Mouse (Mus musculus) limb, embryonic 13.5 days (tissue): ENCODE results near the gene Fbxo34. TPM values are rescaled to one million over a fixed set of nuclear protein-coding genes. Genes with fewer than 3 reads are reported as not detected.

ENCODE experiments used
- ATAC-seq: fragments of 200-750 bp; cut with Nextera tagmentation; 2 replicates; pipeline ENCODE4 v1.8.0; 2017; ENCODE audit warnings: low read depth, moderate number of reproducible peaks, moderate TSS enrichment; ENCODE audit not compliant: low FRiP score
- H3K27ac ChIP-seq: fragments of 300-500 bp; sonication (generic); 2 replicates; pipeline ENCODE4 v1.5.1; 2015; ENCODE audit warnings: inconsistent platforms, mild to moderate bottlenecking, moderate library complexity
- H3K27me3 ChIP-seq: fragments of 300-500 bp; sonication (generic); 2 replicates; pipeline ENCODE4 v1.6.1; 2015; ENCODE audit warnings: mild to moderate bottlenecking, inconsistent platforms
- H3K36me3 ChIP-seq: fragments of 300-500 bp; sonication (generic); 2 replicates; pipeline ENCODE4 v1.6.1; 2015; ENCODE audit warnings: inconsistent platforms, mild to moderate bottlenecking, moderate library complexity
- H3K4me1 ChIP-seq: fragments of 300-500 bp; sonication (generic); 2 replicates; pipeline ENCODE4 v1.6.1; 2015; ENCODE audit warnings: inconsistent platforms
- H3K4me2 ChIP-seq: fragments of 300-500 bp; sonication (generic); replicated peaks from 2 replicates; pipeline ENCODE4 v1.6.1; 2015; ENCODE audit warnings: inconsistent platforms, mild to moderate bottlenecking, moderate library complexity
- H3K4me3 ChIP-seq: fragments of 300-500 bp; sonication (generic); 2 replicates; pipeline ENCODE4 v1.5.1; 2015; ENCODE audit warnings: moderate library complexity, mild to moderate bottlenecking, inconsistent platforms
- H3K9ac ChIP-seq: fragments of 300-500 bp; sonication (generic); 2 replicates; pipeline ENCODE4 v1.6.1; 2015; ENCODE audit warnings: mild to moderate bottlenecking, inconsistent platforms
- H3K9me3 ChIP-seq: fragments of 300-500 bp; sonication (generic); 2 replicates; pipeline ENCODE4 v1.6.1; 2016; ENCODE audit warnings: inconsistent platforms
- WGBS: fragments of 180-500 bp; shearing (Covaris S2); methylation state at CpG from one replicate; pipeline ENCODE4 v1.1.7; 2015; 5-methylcytosine and 5-hydroxymethylcytosine counted together
- polyA plus RNA-seq: library from polyadenylated mRNA; unstranded; fragments of >200 nt; fragmentation: Nextera tagmentation; extraction: Ambion mirVana; gene quantifications from 2 replicates; pipeline ENCODE4 v1.2.1, GENCODE M21; 2015

Gene Fbxo34
- polyA plus RNA-seq, 1 experiment from 2014 or later = 26.6 TPM

DNA sequence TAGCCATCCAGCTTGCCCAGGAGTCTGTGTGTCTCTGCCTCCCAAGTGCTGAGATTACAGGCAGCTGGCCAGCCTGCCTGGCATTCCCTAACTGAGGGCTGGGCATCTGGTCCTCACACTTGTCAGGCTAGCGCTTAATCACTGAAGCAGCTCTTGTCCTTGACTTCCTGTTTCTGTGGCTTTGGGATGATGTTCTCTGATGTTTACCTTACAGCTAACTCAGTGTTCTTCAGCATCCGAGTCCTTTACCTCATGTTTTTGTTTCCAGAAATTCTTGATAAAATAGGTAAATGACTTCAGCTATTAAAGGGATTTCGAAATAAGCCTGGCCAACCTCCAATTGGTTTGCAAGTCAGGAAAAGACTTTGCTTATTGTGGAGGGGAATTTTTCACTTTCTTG lies 53.8 kb downstream of the Fbxo34 start:
- H3K4me2 ChIP-seq = no peak overlapping the region
- no peaks in the 10 kb centered on the region for H3K27me3 ChIP-seq
- no peaks in the 10 kb centered on the region for H3K4me1 ChIP-seq
- H3K9ac ChIP-seq = no peak overlapping the region
- ATAC-seq = no peak
- no peak overlapping the region for H3K27ac ChIP-seq
- no peaks in the 10 kb centered on the region for H3K9me3 ChIP-seq
- no peak overlapping the region for H3K4me3 ChIP-seq
- H3K36me3 ChIP-seq = peaks cover 5% of the 10 kb centered on the region
- WGBS = 92% methylated on average over 3 of the region's 3 CpGs

GRCm38 (mm10) chr14:47506676-47507075 lies 56.5 kb downstream of the Fbxo34 start:
- Histone ChIP-seq H3K27me3 (no peaks in the 10 kb centered on the region), H3K27ac (no peak overlapping the region), H3K4me3 (no peak overlapping the region), H3K36me3 (peaks cover 5% of the 10 kb centered on the region), H3K9me3 (no peaks in the 10 kb centered on the region), H3K9ac (no peak overlapping the region), H3K4me2 (no peak overlapping the region), H3K4me1 (no peaks in the 10 kb centered on the region)
- ATAC-seq = no peak
- WGBS = 89% methylated on average over 5 of the region's 5 CpGs

GRCm38 (mm10) chr14:47508035-47508434 lies 57.8 kb downstream of the Fbxo34 start:
- H3K4me2 ChIP-seq = no peak overlapping the region
- no peak overlapping the region for H3K4me3 ChIP-seq
- peaks cover 5% of the 10 kb centered on the region for H3K36me3 ChIP-seq
- ATAC-seq = no peak
- no peak overlapping the region for H3K27ac ChIP-seq
- H3K9me3 ChIP-seq = no peaks in the 10 kb centered on the region
- H3K27me3 ChIP-seq = no peaks in the 10 kb centered on the region
- no peak overlapping the region for H3K9ac ChIP-seq
- no peaks in the 10 kb centered on the region for H3K4me1 ChIP-seq

GRCm38 (mm10) chr14:47510244-47510643 lies 60.0 kb downstream of the Fbxo34 start:
- H3K36me3 ChIP-seq = peaks cover 6% of the 10 kb centered on the region; the same call in 1 of the 2 replicates
- no peaks in the 10 kb centered on the region for H3K27me3 ChIP-seq
- no peak overlapping the region for H3K27ac ChIP-seq
- no peak overlapping the region for H3K4me3 ChIP-seq
- WGBS = 60% methylated on average over 4 of the region's 4 CpGs
- 0 out of 2 replicates have a peak, but pooled peaks cover 6% of the 10 kb centered on the region for H3K4me1 ChIP-seq
- no peak overlapping the region for H3K9ac ChIP-seq
- H3K4me2 ChIP-seq = no peak overlapping the region
- no peaks in the 10 kb centered on the region for H3K9me3 ChIP-seq
- ATAC-seq = no peak; the same call in 1 of the 2 replicates

GRCm38 (mm10) chr14:47513606-47514005 lies 63.4 kb downstream of the Fbxo34 start:
- H3K27me3 ChIP-seq = no peaks in the 10 kb centered on the region
- H3K9me3 ChIP-seq = no peaks in the 10 kb centered on the region
- WGBS = 88% methylated on average over 3 of the region's 3 CpGs
- H3K9ac ChIP-seq = no peak overlapping the region
- H3K27ac ChIP-seq = no peak overlapping the region
- 0 out of 2 replicates have a peak, but pooled peaks cover 7% of the 10 kb centered on the region for H3K4me1 ChIP-seq
- no peak for ATAC-seq
- H3K4me3 ChIP-seq = no peak overlapping the region
- peaks cover 3% of the 10 kb centered on the region; the same call in 1 of the 2 replicates for H3K36me3 ChIP-seq
- no peak overlapping the region for H3K4me2 ChIP-seq

- H3K9ac ChIP-seq = no peak overlapping the region
- 58% methylated on average over 7 of the region's 7 CpGs for WGBS
Observed at GRCm38 (mm10) chr14:47514816-47515453, 64.7 kb downstream of the Fbxo34 start.

DNA sequence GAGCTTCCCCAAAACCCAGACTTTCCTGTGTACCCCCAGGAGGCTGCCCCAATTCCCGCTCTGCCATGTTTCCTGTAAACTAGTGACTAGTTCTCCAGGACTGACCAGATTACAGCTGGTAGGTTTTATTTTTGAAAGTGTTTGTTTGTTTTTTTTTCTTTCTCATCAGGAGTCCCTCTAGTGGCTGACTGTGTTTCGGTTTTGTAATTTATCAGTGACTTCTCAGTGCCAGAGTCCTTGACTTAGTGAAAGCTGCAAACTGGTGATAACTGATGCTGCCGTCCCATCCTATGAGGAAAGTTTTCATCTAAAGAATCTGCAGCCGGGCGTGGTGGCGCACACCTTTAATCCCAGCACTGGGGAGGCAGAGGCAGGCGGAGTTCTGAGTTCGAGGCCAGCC lies 65.4 kb downstream of the Fbxo34 start:
- ATAC-seq = no peak
- Histone ChIP-seq H3K4me1 (0 out of 2 replicates have a peak, but pooled peaks cover 7% of the 10 kb centered on the region), H3K4me3 (no peak overlapping the region), H3K27me3 (no peaks in the 10 kb centered on the region), H3K36me3 (peaks cover 3% of the 10 kb centered on the region; the same call in 1 of the 2 replicates), H3K4me2 (no peak overlapping the region), H3K9me3 (no peaks in the 10 kb centered on the region), H3K9ac (no peak overlapping the region), H3K27ac (no peak overlapping the region)
- WGBS = 93% methylated on average over 8 of the region's 8 CpGs

More at GRCm38 (mm10) chr14:47514816-47515453, 64.7 kb downstream of the Fbxo34 start:
- Histone ChIP-seq H3K4me2 (no peak overlapping the region), H3K4me3 (no peak overlapping the region), H3K4me1 (0 out of 2 replicates have a peak, but pooled peaks cover 7% of the 10 kb centered on the region), H3K9me3 (no peaks in the 10 kb centered on the region), H3K27ac (no peak overlapping the region), H3K27me3 (no peaks in the 10 kb centered on the region), H3K36me3 (peaks cover 3% of the 10 kb centered on the region; the same call in 1 of the 2 replicates)
- no peak for ATAC-seq

- no peak overlapping the region for H3K9ac ChIP-seq
- H3K4me3 ChIP-seq = no peak overlapping the region
- no peak for ATAC-seq
Observed at GRCm38 (mm10) chr14:47516755-47517154, 66.5 kb downstream of the Fbxo34 start.

DNA sequence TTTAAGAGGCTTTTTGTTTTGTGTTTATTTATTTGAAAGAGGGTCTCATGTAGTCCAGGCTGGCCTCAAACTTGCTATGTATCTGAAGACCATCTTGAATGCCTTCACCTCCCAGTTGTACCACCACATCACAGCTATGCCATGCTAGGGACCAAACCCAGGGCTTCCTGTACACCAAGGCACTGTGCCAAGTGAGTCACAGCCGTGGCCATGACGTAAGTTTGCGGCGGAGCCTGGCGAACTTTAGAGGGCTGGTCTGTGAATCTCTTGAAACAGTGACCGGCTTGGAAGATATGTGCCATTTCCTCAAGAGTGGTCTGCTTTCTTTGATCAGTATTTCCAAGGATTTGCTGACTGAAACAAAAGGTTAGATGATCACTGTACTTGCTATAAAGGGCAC lies 68.4 kb downstream of the Fbxo34 start:
- peaks cover under 1% of the 10 kb centered on the region; the same call in 1 of the 2 replicates for H3K36me3 ChIP-seq
- no peak overlapping the region for H3K27ac ChIP-seq
- WGBS = 91% methylated on average over 6 of the region's 6 CpGs
- no peak overlapping the region for H3K9ac ChIP-seq
- H3K27me3 ChIP-seq = no peaks in the 10 kb centered on the region
- no peak overlapping the region for H3K4me3 ChIP-seq
- H3K9me3 ChIP-seq = no peaks in the 10 kb centered on the region
- no peak overlapping the region for H3K4me2 ChIP-seq
- no peak for ATAC-seq
- 0 out of 2 replicates have a peak, but pooled peaks cover 7% of the 10 kb centered on the region for H3K4me1 ChIP-seq

More at GRCm38 (mm10) chr14:47516755-47517154, 66.5 kb downstream of the Fbxo34 start:
- 76% methylated on average over 6 of the region's 6 CpGs for WGBS
- H3K9me3 ChIP-seq = no peaks in the 10 kb centered on the region
- no peak overlapping the region for H3K27ac ChIP-seq
- H3K27me3 ChIP-seq = no peaks in the 10 kb centered on the region
- H3K36me3 ChIP-seq = peaks cover 3% of the 10 kb centered on the region; the same call in 1 of the 2 replicates
- no peak overlapping the region for H3K4me2 ChIP-seq
- H3K4me1 ChIP-seq = 0 out of 2 replicates have a peak, but pooled peaks cover 7% of the 10 kb centered on the region

DNA sequence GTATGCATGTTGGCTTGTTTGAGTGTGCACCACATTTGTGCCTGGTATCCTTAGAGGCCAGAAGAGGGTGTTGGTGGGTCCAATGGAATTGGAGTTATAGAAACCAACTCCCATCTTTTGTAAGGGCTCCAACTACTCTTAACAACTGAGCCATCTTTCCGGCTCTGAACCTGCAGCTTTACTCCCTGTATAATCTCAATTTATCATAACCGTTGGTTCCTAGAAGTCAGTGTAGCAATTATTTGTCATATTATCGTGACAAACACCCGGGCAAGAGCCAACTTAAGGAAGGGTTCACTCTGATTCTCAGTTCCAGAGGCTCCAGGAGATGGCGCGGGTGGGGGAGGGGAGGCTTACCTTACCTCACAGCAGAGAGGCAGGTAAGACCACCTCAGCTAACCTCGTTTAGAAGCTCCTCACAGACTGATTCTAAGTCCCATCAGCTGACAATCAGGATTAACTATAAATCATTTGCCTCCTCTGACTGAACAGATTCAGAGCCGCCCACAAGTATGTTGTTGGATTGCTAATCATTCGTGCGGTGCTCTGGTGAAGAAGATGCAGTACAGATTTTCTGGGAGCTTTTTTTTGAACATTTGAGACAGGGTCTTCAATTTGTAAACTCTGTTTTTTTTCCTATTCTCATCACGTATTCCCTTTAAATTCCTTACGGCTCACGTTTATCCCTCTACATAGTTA lies 70.7 kb downstream of the Fbxo34 start:
- Histone ChIP-seq H3K9ac (no peak overlapping the region), H3K4me1 (no peaks in the 10 kb centered on the region), H3K9me3 (no peaks in the 10 kb centered on the region), H3K27me3 (no peaks in the 10 kb centered on the region), H3K36me3 (no peaks in the 10 kb centered on the region), H3K27ac (no peak overlapping the region), H3K4me3 (no peak overlapping the region), H3K4me2 (no peak overlapping the region)
- no peak for ATAC-seq
- 83% methylated on average over 13 of the region's 13 CpGs for WGBS

DNA sequence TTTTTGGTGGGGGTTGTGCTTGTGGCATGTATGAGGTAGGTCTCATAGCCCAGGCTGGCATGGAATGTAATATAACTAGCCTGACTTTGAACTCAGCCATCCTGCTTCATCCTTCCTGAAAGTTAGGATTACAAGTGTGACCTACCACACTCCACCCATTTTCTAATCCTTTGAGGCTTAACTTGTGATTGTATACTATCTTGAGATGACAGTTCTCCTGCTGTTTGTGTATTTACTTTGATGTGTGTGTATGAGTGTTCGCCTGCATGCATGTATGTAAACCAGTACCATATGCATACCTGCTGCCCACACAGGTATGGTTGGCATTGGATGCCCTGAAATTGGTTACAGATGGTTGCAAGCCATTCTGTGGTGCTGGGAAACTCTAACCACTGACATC lies 71.4 kb downstream of the Fbxo34 start:
- no peak overlapping the region for H3K4me3 ChIP-seq
- no peaks in the 10 kb centered on the region for H3K9me3 ChIP-seq
- no peak overlapping the region for H3K4me2 ChIP-seq
- no peak overlapping the region for H3K9ac ChIP-seq
- ATAC-seq = no peak
- WGBS = 72% methylated on average over 1 of the region's 1 CpGs
- H3K36me3 ChIP-seq = 0 out of 2 replicates have a peak, but pooled peaks cover 2% of the 10 kb centered on the region
- H3K27ac ChIP-seq = no peak overlapping the region
- H3K4me1 ChIP-seq = no peaks in the 10 kb centered on the region
- no peaks in the 10 kb centered on the region for H3K27me3 ChIP-seq

GRCm38 (mm10) chr14:47522301-47522700 lies 72.1 kb downstream of the Fbxo34 start:
- no peak for ATAC-seq
- Histone ChIP-seq H3K27ac (no peak overlapping the region), H3K36me3 (0 out of 2 replicates have a peak, but pooled peaks cover 6% of the 10 kb centered on the region), H3K4me3 (no peak overlapping the region), H3K9me3 (no peaks in the 10 kb centered on the region), H3K4me1 (no peaks in the 10 kb centered on the region), H3K9ac (no peak overlapping the region), H3K27me3 (no peaks in the 10 kb centered on the region), H3K4me2 (no peak overlapping the region)
- 90% methylated on average over 7 of the region's 7 CpGs for WGBS
